Mouse (Mus musculus) spleen, adult 2 months (tissue): ENCODE data around the gene Hnrnpc. TPM values are rescaled to one million over a fixed set of nuclear protein-coding genes. Genes with fewer than 3 reads are reported as not detected.
"Not testable (repeated sequence)": the region's sequence is repeated elsewhere in the genome, so short reads cannot be mapped to it uniquely, and the experiment has no call there.

ENCODE experiments used
- DNase-seq, 2 experiments: peaks; one replicate each; pipeline versions ENCODE4 v3.0.0 to v3.0.0-alpha.2; 2012 to 2021; ENCODE audit warnings: low spot score in 2 of 2, low read depth in 1 of 2
- H3K27ac ChIP-seq: fragments of 200-500 bp; 2 replicates; pipeline ENCODE4 v1.5.1; 2012; ENCODE audit warnings: low read length, inconsistent platforms; ENCODE audit not compliant: insufficient read depth
- H3K27me3 ChIP-seq: fragments of 200-500 bp; 2 replicates; pipeline ENCODE4 v1.6.1; 2012; ENCODE audit warnings: mild to moderate bottlenecking, moderate library complexity, low read length, inconsistent platforms; ENCODE audit not compliant: control insufficient read depth, insufficient read depth
- H3K36me3 ChIP-seq: fragments of 200-500 bp; 2 replicates; pipeline ENCODE4 v1.6.1; 2012; ENCODE audit warnings: mild to moderate bottlenecking, low read length, inconsistent platforms; ENCODE audit not compliant: control insufficient read depth, insufficient read depth
- H3K4me1 ChIP-seq: fragments of 200-500 bp; 2 replicates; pipeline ENCODE4 v1.6.1; 2011; ENCODE audit warnings: inconsistent platforms; ENCODE audit not compliant: control insufficient read depth, insufficient read depth, insufficient read length
- H3K4me3 ChIP-seq: fragments of 200-500 bp; 2 replicates; pipeline ENCODE4 v1.5.1; 2011; ENCODE audit warnings: mild to moderate bottlenecking, inconsistent platforms; ENCODE audit not compliant: insufficient read depth, insufficient read length; ENCODE audit errors: extremely low read depth
- CTCF ChIP-seq: fragments of 200-500 bp; IDR thresholded peaks from 2 replicates; pipeline ENCODE4 v1.5.1; 2011; ENCODE audit warnings: mild to moderate bottlenecking, inconsistent platforms; ENCODE audit not compliant: insufficient read depth, insufficient read length, insufficient replicate concordance; ENCODE audit errors: extremely low read depth
- POLR2A ChIP-seq: fragments of 200-500 bp; IDR thresholded peaks from 2 replicates; pipeline ENCODE4 v1.6.1; 2011; ENCODE audit warnings: low read depth, low read length, inconsistent platforms
- WGBS: fragments of 180-500 bp; shearing (Covaris S2); methylation state at CpG from one replicate; pipeline ENCODE4 v1.1.7; 2018; 5-methylcytosine and 5-hydroxymethylcytosine counted together
- polyA plus RNA-seq: library from polyadenylated mRNA; depleted of rRNA; stranded (reverse); fragments of >200 nt; gene quantifications from 2 replicates; pipeline ENCODE4 v1.2.3, GENCODE M21; 2012

Gene Hnrnpc
- polyA plus RNA-seq, 1 experiment, result 57.3 TPM

DNA sequence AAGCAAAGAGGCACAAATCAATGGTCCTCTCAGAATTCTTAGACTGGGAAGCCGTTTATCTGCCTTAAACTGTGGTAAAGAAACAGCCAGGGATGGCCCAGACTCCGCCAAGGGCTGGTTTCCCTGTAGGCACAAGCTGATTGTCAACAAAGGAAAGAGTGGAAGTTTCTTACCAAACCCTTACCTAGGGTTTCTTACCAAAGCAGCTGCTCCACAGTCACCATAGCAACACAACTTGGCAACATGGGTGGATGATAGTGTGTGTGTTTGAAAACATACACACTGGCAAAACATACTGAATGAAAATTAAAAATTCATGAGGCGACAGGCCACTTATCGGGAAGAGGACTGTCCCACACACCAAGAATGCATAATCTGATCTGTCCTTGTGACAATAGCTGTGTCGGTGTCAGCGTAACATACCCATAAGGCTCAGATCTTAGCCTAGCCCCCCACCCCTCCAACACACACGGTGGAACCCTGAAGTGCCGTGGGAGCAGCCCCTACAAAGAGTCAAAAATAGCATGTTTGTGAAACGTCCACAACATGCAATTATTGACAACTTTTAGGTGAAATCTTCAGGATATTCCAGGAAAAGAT lies 57.8 kb downstream of the Hnrnpc start:
- TF ChIP-seq POLR2A (no peak), CTCF (no peak)
- Histone ChIP-seq H3K27ac (no peak overlapping the region), H3K4me1 (no peaks in the 10 kb centered on the region), H3K36me3 (no peaks in the 10 kb centered on the region), H3K4me3 (no peak overlapping the region), H3K27me3 (no peaks in the 10 kb centered on the region)
- no peak for DNase-seq
- WGBS, result 89% methylated on average over 9 of the region's 9 CpGs

DNA sequence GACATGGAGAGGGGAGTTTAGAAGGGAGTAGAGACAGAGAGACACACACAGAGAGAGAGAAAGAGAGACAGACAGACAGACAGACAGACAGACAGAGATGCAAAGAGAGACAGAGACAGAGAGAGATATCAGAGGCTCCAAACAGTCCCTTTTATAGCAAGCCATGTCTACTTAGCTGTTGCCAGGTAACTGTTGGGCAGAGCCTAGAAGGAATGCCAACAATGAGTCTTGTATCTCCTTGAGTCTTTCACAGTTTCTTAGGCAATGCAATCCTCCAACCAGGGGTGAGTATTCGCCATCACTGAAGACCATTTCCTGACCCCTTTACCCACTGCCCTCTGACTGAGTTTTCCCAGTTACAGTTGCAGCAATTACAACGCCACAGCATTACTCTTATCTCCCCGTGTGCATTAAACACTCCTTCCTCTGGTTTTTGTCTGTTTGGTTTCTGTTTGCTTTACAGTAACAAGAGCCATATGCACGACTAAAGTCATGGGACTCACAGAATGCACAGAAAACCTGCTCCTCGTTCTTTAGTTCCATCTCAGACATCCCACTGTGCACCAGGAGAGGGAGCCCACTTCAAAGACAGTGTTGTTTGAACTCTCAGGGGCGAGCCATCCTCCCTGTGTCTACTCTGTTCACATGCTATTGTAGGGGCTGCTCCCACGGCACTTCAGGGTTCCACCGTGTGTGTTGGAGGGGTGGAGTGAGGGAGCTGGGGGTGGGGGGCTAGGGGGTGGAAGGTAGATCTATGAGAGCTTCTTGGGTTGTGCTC lies 58.7 kb downstream of the Hnrnpc start:
- Histone ChIP-seq H3K27me3 (no peaks in the 10 kb centered on the region), H3K36me3 (no peaks in the 10 kb centered on the region), H3K27ac (no peak overlapping the region), H3K4me1 (no peaks in the 10 kb centered on the region), H3K4me3 (no peak overlapping the region)
- 10% methylated on average over 8 of the region's 8 CpGs for WGBS
- DNase-seq, result no peak
- no peak for TF ChIP-seq POLR2A
- TF ChIP-seq CTCF, result no peak

DNA sequence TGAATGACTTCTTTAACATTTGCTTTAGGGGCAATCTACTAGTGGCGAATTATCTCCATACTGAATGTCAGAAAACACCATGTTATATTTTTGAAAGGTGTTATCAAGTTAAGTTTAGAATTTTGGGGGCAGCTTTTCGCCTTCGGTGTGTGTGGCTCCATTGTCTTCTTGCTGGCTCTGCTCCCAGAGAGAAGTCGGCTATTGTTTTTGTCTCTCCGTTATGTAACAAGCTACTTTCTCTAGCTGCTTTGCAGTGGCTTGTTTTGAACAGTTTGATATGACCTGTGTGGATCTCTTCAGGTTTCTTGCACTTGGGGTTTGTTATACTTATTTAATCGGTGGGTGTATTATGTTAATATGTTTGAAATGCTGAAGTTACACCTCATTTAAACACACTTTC lies 60.4 kb downstream of the Hnrnpc start:
- WGBS, result 77% methylated on average over 6 of the region's 6 CpGs
- Histone ChIP-seq H3K27ac (no peak overlapping the region), H3K4me3 (no peak overlapping the region), H3K4me1 (no peaks in the 10 kb centered on the region), H3K36me3 (no peaks in the 10 kb centered on the region), H3K27me3 (no peaks in the 10 kb centered on the region)
- DNase-seq, result no peak
- TF ChIP-seq CTCF, result no peak

DNA sequence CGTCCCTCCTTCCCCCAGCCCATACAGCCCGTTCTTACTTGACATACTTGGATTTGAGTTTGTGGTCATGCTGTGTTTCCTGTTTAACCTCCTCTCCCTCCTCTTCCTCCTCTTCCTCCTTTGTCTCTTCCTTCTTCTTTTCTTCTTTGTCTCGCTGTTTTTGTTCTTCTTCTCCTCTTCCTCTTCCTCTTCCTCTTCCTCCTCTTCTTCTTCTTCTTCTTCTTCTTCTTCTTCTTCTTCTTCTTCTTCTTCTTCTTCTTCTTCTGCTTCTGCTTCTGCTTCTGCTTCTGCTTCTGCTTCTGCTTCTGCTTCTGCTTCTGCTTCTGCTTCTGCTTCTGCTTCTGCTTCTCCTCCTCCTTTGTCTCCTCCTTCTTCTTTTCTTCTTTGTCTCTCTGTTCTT lies 61.5 kb downstream of the Hnrnpc start, which contains the start of gene Olfr221:
Gene Olfr221 (minus strand): TSS at position 101 of the 400 bp plus-strand sequence.
- not testable (repeated sequence) for DNase-seq, H3K36me3 ChIP-seq, H3K27ac ChIP-seq, H3K27me3 ChIP-seq, H3K4me1 ChIP-seq, H3K4me3 ChIP-seq
- 13% methylated on average over 3 of the region's 3 CpGs for WGBS

DNA sequence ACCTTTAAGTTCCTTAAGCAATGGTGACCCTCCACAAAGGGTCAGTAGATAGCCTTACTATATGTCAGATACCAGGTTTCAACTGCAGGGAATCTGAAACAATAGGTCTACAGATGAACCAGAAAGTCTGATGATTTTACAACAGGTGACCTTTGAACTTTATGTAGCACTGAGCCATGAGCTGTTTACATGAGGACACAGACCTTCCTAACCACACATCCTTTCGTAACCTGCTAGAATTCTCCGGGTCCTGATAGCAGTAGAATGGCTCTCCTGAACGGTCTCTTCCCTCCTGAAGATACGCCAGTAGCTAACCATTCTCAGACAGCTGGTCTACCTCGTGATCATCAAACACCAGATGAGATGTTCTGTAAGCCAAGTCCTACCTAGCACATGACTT lies 64.5 kb downstream of the Hnrnpc start:
- no peak for TF ChIP-seq CTCF
- no peak for TF ChIP-seq POLR2A
- no peak overlapping the region for H3K4me3 ChIP-seq
- H3K27me3 ChIP-seq, result no peaks in the 10 kb centered on the region
- no peak for DNase-seq
- no peaks in the 10 kb centered on the region for H3K4me1 ChIP-seq
- WGBS, result 83% methylated on average over 5 of the region's 5 CpGs
- no peak overlapping the region for H3K27ac ChIP-seq
- H3K36me3 ChIP-seq, result no peaks in the 10 kb centered on the region

DNA sequence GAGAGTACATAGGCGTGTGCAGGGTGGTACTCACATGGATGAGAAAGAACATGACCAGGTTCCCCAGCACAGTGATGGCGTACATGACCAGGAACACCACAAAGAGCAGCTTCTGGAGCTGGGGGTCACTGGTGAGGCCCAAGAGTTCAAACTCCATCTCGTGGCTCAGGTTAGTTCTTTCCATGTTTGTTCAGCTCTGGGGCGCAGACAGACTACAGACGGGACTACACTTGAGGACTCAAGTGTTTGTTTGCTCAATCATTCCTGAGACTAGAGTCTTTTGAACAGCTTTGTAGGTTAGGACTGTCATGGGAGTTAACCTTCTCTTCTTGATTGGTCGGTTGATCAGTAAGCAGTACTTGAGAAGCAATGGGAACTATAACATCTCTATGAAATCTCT lies 67.9 kb downstream of the Hnrnpc start:
- no peak overlapping the region for H3K27ac ChIP-seq
- WGBS, result 95% methylated on average over 6 of the region's 6 CpGs
- DNase-seq, result no peak
- no peaks in the 10 kb centered on the region for H3K36me3 ChIP-seq
- H3K4me3 ChIP-seq, result no peak overlapping the region
- H3K27me3 ChIP-seq, result no peaks in the 10 kb centered on the region
- TF ChIP-seq POLR2A (no peak), CTCF (no peak)
- H3K4me1 ChIP-seq, result no peaks in the 10 kb centered on the region

DNA sequence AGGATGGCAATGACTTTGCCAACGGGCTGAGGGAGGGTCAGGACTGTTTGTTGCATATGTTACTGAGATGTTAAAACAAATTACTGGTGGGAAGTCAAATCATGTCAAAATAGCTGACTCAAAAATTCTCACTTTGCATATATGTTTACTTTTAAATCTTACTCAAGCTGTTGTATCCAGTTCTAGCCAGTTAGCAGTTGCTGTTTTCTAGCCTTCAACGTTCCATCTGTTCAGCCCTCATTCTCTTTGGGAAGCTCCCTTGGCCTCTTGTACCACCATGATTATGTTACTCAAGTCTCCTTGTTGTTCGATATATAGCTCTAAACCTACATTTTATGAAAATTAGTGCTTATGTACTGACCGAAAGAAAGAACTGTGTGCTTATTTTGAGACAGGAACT lies 77.5 kb downstream of the Hnrnpc start:
- no peak for TF ChIP-seq CTCF
- no peak for TF ChIP-seq POLR2A
- no peaks in the 10 kb centered on the region for H3K27me3 ChIP-seq
- 86% methylated on average over 4 of the region's 4 CpGs for WGBS

More for the DNA sequence above, 77.5 kb downstream of the Hnrnpc start:
- no peaks in the 10 kb centered on the region for H3K36me3 ChIP-seq
- peaks cover 8% of the 10 kb centered on the region; the same call in 1 of the 2 replicates for H3K4me1 ChIP-seq
- DNase-seq, result no peak
- H3K4me3 ChIP-seq, result no peak overlapping the region
- H3K27ac ChIP-seq, result no peak overlapping the region
